Mouse (Mus musculus): ENCODE measurements around the gene Aamdc.

The Aamdc gene

GRCm38 (mm10) chr7:97500555-97501209 lies 78.6 kb downstream of the Aamdc start:
- DNase-seq: peak; percentile 90
